Mouse (Mus musculus) liver, adult 2 months (tissue): ENCODE data around the gene Grap.

ENCODE experiments used
- CTCF ChIP-seq: fragments of 200-500 bp; IDR thresholded peaks from 2 replicates; pipeline ENCODE4 v1.5.1; 2011; ENCODE audit warnings: low read depth, low read length, control low read depth
- POLR2A ChIP-seq: fragments of 200-500 bp; IDR thresholded peaks from 2 replicates; pipeline ENCODE4 v1.6.1; 2011; ENCODE audit warnings: low read length, control low read depth; ENCODE audit not compliant: insufficient read depth; ENCODE audit errors: extremely low read depth

GRCm38 (mm10) chr11:61642106-61642505, 11.0 kb upstream of the Grap start:
- no peak for TF ChIP-seq CTCF
- no peak for TF ChIP-seq POLR2A
